Mouse (Mus musculus): ENCODE measurements around the gene Clcn1.

- TF ChIP-seq CTCF (IDR thresholded peaks at IDR 0.05; ENCODE audit: low read depth) (no peak), EP300 (IDR thresholded peaks at IDR 0.05; ENCODE audit: low read depth) (no peak)
Observed at GRCm38 (mm10) chr6:42324067-42324481, 37.6 kb downstream of the Clcn1 start.
